Mouse (Mus musculus) small intestine, adult 2 months (tissue): ENCODE data around the gene Rab1b.

Experiments
- CTCF ChIP-seq: fragments of 200-500 bp; IDR thresholded peaks from 2 replicates; pipeline ENCODE4 v1.5.1; 2012; ENCODE audit warnings: low read depth, mild to moderate bottlenecking, control low read depth, inconsistent platforms, low read length, moderate library complexity, mixed read lengths; ENCODE audit not compliant: insufficient replicate concordance, insufficient read length; ENCODE audit errors: extremely low read depth
- POLR2A ChIP-seq: fragments of 200-500 bp; IDR thresholded peaks from 2 replicates; pipeline ENCODE4 v1.6.1; 2012; ENCODE audit warnings: low read depth, mild to moderate bottlenecking, control low read depth, inconsistent platforms, low read length, moderate library complexity

DNA sequence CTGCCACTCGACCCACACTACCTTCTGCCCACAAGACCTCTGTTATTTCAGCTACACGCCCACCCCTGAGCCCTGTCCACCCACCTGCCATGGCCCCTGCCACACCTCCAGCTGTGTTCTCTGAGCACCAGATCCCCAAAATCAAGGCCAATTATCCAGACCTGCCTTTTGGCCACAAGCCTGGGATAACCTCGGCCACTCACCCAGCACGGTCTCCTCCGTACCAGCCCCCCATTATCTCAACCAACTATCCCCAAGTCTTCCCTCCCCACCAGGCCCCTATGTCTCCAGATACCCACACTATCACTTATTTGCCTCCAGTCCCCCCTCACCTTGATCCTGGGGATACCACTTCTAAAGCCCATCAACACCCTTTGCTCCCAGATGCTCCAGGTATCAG, 37.4 kb downstream of the Rab1b start:
- TF ChIP-seq CTCF, result no peak
- no peak for TF ChIP-seq POLR2A
